ENCODE assay signal across 14 mouse cellular contexts in the genomic region with DNA sequence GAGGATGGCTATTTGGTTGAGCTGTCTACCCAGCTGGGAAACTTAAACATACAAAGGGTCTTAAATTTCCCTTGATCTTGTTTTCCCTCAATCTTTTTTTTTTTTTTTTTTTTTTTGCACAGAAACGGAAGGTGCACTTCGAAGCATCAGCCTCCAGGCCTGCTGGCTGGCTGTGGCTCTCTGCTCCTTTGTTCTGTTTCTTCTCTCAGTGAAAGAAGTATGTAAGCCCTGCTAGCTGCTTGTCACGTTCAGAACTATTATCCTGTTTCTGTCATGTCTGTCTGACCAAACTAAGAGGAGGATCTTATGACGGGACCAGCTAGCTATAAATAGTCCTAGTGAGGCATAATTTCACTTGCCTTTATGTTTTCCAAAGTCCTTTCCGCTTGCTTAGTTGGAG. TPM values are rescaled to one million over a fixed set of nuclear protein-coding genes. Genes with fewer than 3 reads are reported as not detected.
A peak's percentile ranks its signal among the peaks of the same experiment; 100 is the strongest.
DNase-seq lines count a peak whose midpoint lies in the region; ATAC-seq and TF ChIP-seq lines count a peak whose summit lies in the region.
"Had no signal": no experiment of that assay in that cellular context is flagged by ENCODE, and none has a peak within 500 bp of the region (broad histone marks: within the 10 kb centered on the region; RNA-seq: fewer than 3 reads in every experiment).

No protein-coding gene starts in this region.

- no peaks in the 10 kb centered on the region for H3K9me3 ChIP-seq in heart, embryonic 14.5 days (ENCODE audit: control insufficient read depth, low read length)
- H3K9me3 ChIP-seq in kidney, embryonic 16.5 days (ENCODE audit: low read length): no peaks in the 10 kb centered on the region
- H3K9me3 ChIP-seq: limb, embryonic 12.5 days; midbrain, embryonic 10.5 days; stomach, embryonic 15.5 days had no signal

- H3K27me3 ChIP-seq in heart, embryonic 14.5 days (ENCODE audit: control insufficient read depth, insufficient read depth, low read length): no peaks in the 10 kb centered on the region
- no peaks in the 10 kb centered on the region for H3K27me3 ChIP-seq in kidney, embryonic 16.5 days (ENCODE audit: insufficient read depth, low read length)
- H3K27me3 ChIP-seq in kidney, adult 2 months (replicated peaks; ENCODE audit: control insufficient read depth, insufficient read depth, low read length): no peaks in the 10 kb centered on the region
- H3K27me3 ChIP-seq: limb, embryonic 12.5 days; stomach, embryonic 15.5 days had no signal

- ATAC-seq in heart, embryonic 14.5 days (ENCODE audit: insufficient number of reproducible peaks, insufficient read depth, low FRiP score, low read depth): no peak
- ATAC-seq in kidney, embryonic 16.5 days (ENCODE audit: low FRiP score, low TSS enrichment): no peak

- H3K4me1 ChIP-seq in heart, embryonic 14.5 days (ENCODE audit: control insufficient read depth in 2 of 2, insufficient read depth in 2 of 2, low read length in 2 of 2): no peaks in the 10 kb centered on the region; a peak in 1 of 4 replicates
- 0 out of 2 replicates have a peak, but pooled peaks cover 9% of the 10 kb centered on the region for H3K4me1 ChIP-seq in kidney, embryonic 16.5 days (ENCODE audit: insufficient read depth, low read length)
- no peaks in the 10 kb centered on the region; the same call in 1 of the 2 replicates for H3K4me1 ChIP-seq in kidney, adult 2 months (ENCODE audit: control insufficient read depth, insufficient read depth, low read length)
- H3K4me1 ChIP-seq: limb, embryonic 12.5 days; stomach, embryonic 15.5 days had no signal

- no peak overlapping the region for H3K9ac ChIP-seq in heart, embryonic 14.5 days (ENCODE audit: low read length)
- H3K9ac ChIP-seq in kidney, embryonic 16.5 days (replicated peaks; ENCODE audit: low read length): no peak overlapping the region
- H3K9ac ChIP-seq: limb, embryonic 12.5 days; stomach, embryonic 15.5 days had no signal

- no peaks in the 10 kb centered on the region for H3K36me3 ChIP-seq in heart, embryonic 14.5 days (ENCODE audit: control insufficient read depth, insufficient read depth, low read length)
- no peaks in the 10 kb centered on the region for H3K36me3 ChIP-seq in kidney, embryonic 16.5 days (ENCODE audit: insufficient read depth, low read length)
- no peaks in the 10 kb centered on the region for H3K36me3 ChIP-seq in kidney, adult 2 months (ENCODE audit: control insufficient read depth, insufficient read depth, low read length)
- H3K36me3 ChIP-seq: limb, embryonic 12.5 days; midbrain, embryonic 10.5 days; stomach, embryonic 15.5 days had no signal

- no peak for TF ChIP-seq POLR2A in kidney, adult 2 months (IDR thresholded peaks at IDR 0.05; ENCODE audit: low read depth, low read length)

- WGBS in heart, embryonic 14.5 days: 31% methylated on average over 5 of the region's 5 CpGs
- 38% methylated on average over 5 of the region's 5 CpGs for WGBS in kidney, embryonic 16.5 days
- WGBS in kidney, adult 2 months: 39% methylated on average over 5 of the region's 5 CpGs

- peak overlapping the region; percentile 31 for H3K4me2 ChIP-seq in heart, embryonic 14.5 days (ENCODE audit: low read length)
- H3K4me2 ChIP-seq in kidney, embryonic 16.5 days (replicated peaks; ENCODE audit: low read depth, low read length): 0 out of 2 replicates have a peak overlapping the region, but pooled peaks have one; percentile 13
- H3K4me2 ChIP-seq: limb, embryonic 12.5 days; stomach, embryonic 15.5 days had no signal

- intact Hi-C loops in heart, postnatal 14 days (cut with DNase I): no loop called here

- H3K4me3 ChIP-seq in heart, embryonic 14.5 days (ENCODE audit: control insufficient read depth in 1 of 2, insufficient read depth in 1 of 2, low read depth in 1 of 2, low read length in 2 of 2): no peak overlapping the region
- H3K4me3 ChIP-seq in kidney, embryonic 16.5 days (ENCODE audit: low read length): no peak overlapping the region
- H3K4me3 ChIP-seq in kidney, adult 2 months (ENCODE audit: insufficient read depth, low read depth, low read length): no peak overlapping the region
- H3K4me3 ChIP-seq: limb, embryonic 12.5 days; midbrain, embryonic 10.5 days; myocyte; stomach, embryonic 15.5 days had no signal

- TF ChIP-seq CTCF in kidney, adult 2 months (conservative IDR thresholded peaks at IDR 0.05; ENCODE audit: insufficient read depth, insufficient read length, low read depth, low read length): no peak

- DNase-seq in embryo, embryonic 10.5 days (ENCODE audit: low spot score): peak; percentile 21
- DNase-seq in embryo, embryonic 9.5 days (ENCODE audit: extremely low spot score): no peak
- DNase-seq in heart, postnatal 14 days: no peak
- DNase-seq in kidney, adult 2 months: no peak
- peak; percentile 17 for DNase-seq in retina, embryonic 14.5 days (ENCODE audit: low spot score)
- DNase-seq in frontal cortex, postnatal 25 days (ENCODE audit: low spot score in 2 of 2): no peak
- DNase-seq: cerebellum, adult 18-20 months; gastrocnemius, postnatal 10 days had no signal

- peak overlapping the region; percentile 56 to 70 for H3K27ac ChIP-seq in heart, embryonic 14.5 days (replicated peaks in 1 of 2; ENCODE audit: control insufficient read depth in 1 of 2, insufficient read depth in 1 of 2, low read depth in 2 of 2, low read length in 2 of 2)
- peak overlapping the region; percentile 61 for H3K27ac ChIP-seq in kidney, embryonic 16.5 days (ENCODE audit: low read length)
- H3K27ac ChIP-seq in kidney, adult 2 months (ENCODE audit: insufficient read depth, low read depth, low read length): no peak overlapping the region
- H3K27ac ChIP-seq: limb, embryonic 12.5 days; midbrain, embryonic 10.5 days; stomach, embryonic 15.5 days had no signal

RNA-seq across cellular contexts. Expression of gene Tspan7, which starts 33.6 kb away (rescaled TPM):
- polyA plus RNA-seq in heart, embryonic 14.5 days (2014; fragmentation: Nextera tagmentation; extraction: Ambion mirVana): 97.0 and 102 TPM in 2 replicates
- 100 to 1,000 TPM; 100 to 109 TPM for total RNA-seq in heart, postnatal 14 days (2021)
- 120 and 122 TPM in 2 replicates for polyA plus RNA-seq in kidney, embryonic 16.5 days (2015; fragmentation: Nextera tagmentation; extraction: Ambion mirVana)
- polyA plus RNA-seq in kidney, adult 2 months (2012; rRNA removed): 81.7 and 86.1 TPM in 2 replicates

Comparison
In these comparisons a context has a peak if more than half of its experiments do, and no peak if none do; other contexts are left out.
1. DNase-seq: peak in embryo, embryonic 10.5 days (single experiment) and retina, embryonic 14.5 days (single experiment); none in embryo, embryonic 9.5 days (single experiment), heart, postnatal 14 days (0 of 2), kidney, adult 2 months (single experiment) and frontal cortex, postnatal 25 days (0 of 2).